10 mouse cellular contexts compared by ENCODE assay signal in genomic region chr12:5204071-5204840, GRCm38 (mm10).
DNase-seq lines count a peak whose midpoint lies in the region; ATAC-seq and TF ChIP-seq lines count a peak whose summit lies in the region.
"Had no signal": no experiment of that assay in that cellular context is flagged by ENCODE, and none has a peak within 500 bp of the region (broad histone marks: within the 10 kb centered on the region; RNA-seq: fewer than 3 reads in every experiment).

No protein-coding gene starts in this region.

- no peak for ATAC-seq in forebrain, postnatal 0 days

- no peak overlapping the region for H3K9ac ChIP-seq in forebrain, postnatal 0 days

- no peak for TF ChIP-seq CTCF in forebrain, postnatal 0 days (IDR thresholded peaks at IDR 0.05; ENCODE audit: low read depth)

- no peaks in the 10 kb centered on the region for H3K9me3 ChIP-seq in forebrain, postnatal 0 days (ENCODE audit: low read length)

- H3K4me1 ChIP-seq in brown adipose tissue, adult 24 weeks (ENCODE audit: control insufficient read depth, insufficient read depth, insufficient read length, low read length): no peaks in the 10 kb centered on the region; the same call in 1 of the 2 replicates
- H3K4me1 ChIP-seq in forebrain, postnatal 0 days (ENCODE audit: insufficient read depth): no peaks in the 10 kb centered on the region

- peak; percentile 53 for DNase-seq in ovary, adult 18-20 months (ENCODE audit: low spot score)
- no peak for DNase-seq in ovary, postnatal 14 days (ENCODE audit: low spot score)
- peak; percentile 59 for DNase-seq in kidney, postnatal 14 days
- DNase-seq in forebrain, postnatal 0 days: no peak
- DNase-seq in thymus, postnatal 25 days: no peak
- DNase-seq in cerebellum, postnatal 14 days: no peak
- DNase-seq: cerebellum, adult 9-10 months; heart, postnatal 4 days; left cerebral cortex, postnatal 4 days had no signal

- H3K27ac ChIP-seq in brown adipose tissue, adult 24 weeks (replicated peaks; ENCODE audit: low read depth, low read length): peak overlapping the region; percentile 67; the same call in 1 of the 2 replicates
- no peak overlapping the region for H3K27ac ChIP-seq in forebrain, postnatal 0 days (ENCODE audit: low read depth, low read length)

- peaks cover 4% of the 10 kb centered on the region; the same call in 1 of the 2 replicates for H3K36me3 ChIP-seq in forebrain, postnatal 0 days (ENCODE audit: insufficient read depth)

- H3K4me2 ChIP-seq in forebrain, postnatal 0 days (ENCODE audit: low read depth): no peak overlapping the region

- no peak overlapping the region for H3K4me3 ChIP-seq in brown adipose tissue, adult 24 weeks (ENCODE audit: insufficient read depth, low read depth, low read length)
- no peak overlapping the region for H3K4me3 ChIP-seq in forebrain, postnatal 0 days (ENCODE audit: low read depth, low read length)

- 79% methylated on average over 11 of the region's 11 CpGs for WGBS in forebrain, postnatal 0 days

- no peaks in the 10 kb centered on the region for H3K27me3 ChIP-seq in forebrain, postnatal 0 days (ENCODE audit: insufficient read depth, low read length)

Comparison
In these comparisons a context has a peak if more than half of its experiments do, and no peak if none do; other contexts are left out.
1. DNase-seq: peak in ovary, adult 18-20 months (single experiment) and kidney, postnatal 14 days (single experiment); none in ovary, postnatal 14 days (single experiment), forebrain, postnatal 0 days (single experiment), thymus, postnatal 25 days (single experiment) and cerebellum, postnatal 14 days (0 of 2).